Mouse (Mus musculus) heart, embryonic 12.5 days (tissue): ENCODE results near the gene Dtx2. TPM values are rescaled to one million over a fixed set of nuclear protein-coding genes. Genes with fewer than 3 reads are reported as not detected.
A peak's percentile ranks its signal among the peaks of the same experiment; 100 is the strongest.

Source experiments
- ATAC-seq: fragments of 200-750 bp; cut with Nextera tagmentation; 2 replicates; pipeline ENCODE4 v1.8.0; 2017; ENCODE audit warnings: moderate TSS enrichment, moderate library complexity; ENCODE audit not compliant: insufficient number of reproducible peaks, low FRiP score
- H3K27ac ChIP-seq: fragments of 300-500 bp; sonication (generic); 2 replicates; pipeline ENCODE4 v1.5.1; 2016; ENCODE audit warnings: mild to moderate bottlenecking, moderate library complexity; ENCODE audit not compliant: poor library complexity, severe bottlenecking
- H3K27me3 ChIP-seq: fragments of 300-500 bp; sonication (generic); replicated peaks from 2 replicates; pipeline ENCODE4 v1.6.1; 2016; ENCODE audit warnings: mild to moderate bottlenecking, moderate library complexity
- H3K36me3 ChIP-seq: fragments of 300-500 bp; sonication (generic); 2 replicates; pipeline ENCODE4 v1.6.1; 2016; ENCODE audit warnings: mild to moderate bottlenecking, moderate library complexity
- H3K4me1 ChIP-seq: fragments of 300-500 bp; sonication (generic); replicated peaks from 2 replicates; pipeline ENCODE4 v1.6.1; 2016; ENCODE audit warnings: mild to moderate bottlenecking
- H3K4me2 ChIP-seq: fragments of 300-500 bp; sonication (generic); 2 replicates; pipeline ENCODE4 v1.6.1; 2016; ENCODE audit warnings: mild to moderate bottlenecking, moderate library complexity
- H3K4me3 ChIP-seq: fragments of 300-500 bp; sonication (generic); 2 replicates; pipeline ENCODE4 v1.5.1; 2016; ENCODE audit warnings: mild to moderate bottlenecking
- H3K9ac ChIP-seq: fragments of 300-500 bp; sonication (generic); 2 replicates; pipeline ENCODE4 v1.6.1; 2016; ENCODE audit warnings: mild to moderate bottlenecking, moderate library complexity
- H3K9me3 ChIP-seq: fragments of 300-500 bp; sonication (generic); replicated peaks from 2 replicates; pipeline ENCODE4 v1.6.1; 2016; ENCODE audit warnings: mild to moderate bottlenecking, moderate library complexity
- WGBS: fragments of 180-500 bp; shearing (Covaris S2); methylation state at CpG from one replicate; pipeline ENCODE4 v1.1.7; 2016; 5-methylcytosine and 5-hydroxymethylcytosine counted together
- polyA plus RNA-seq: library from polyadenylated mRNA; unstranded; fragments of >200 nt; fragmentation: Nextera tagmentation; extraction: Ambion mirVana; gene quantifications from 2 replicates; pipeline ENCODE4 v1.2.1, GENCODE M21; 2016

Dtx2 gene
- polyA plus RNA-seq, result 28.7 and 29.9 TPM in 2 replicates

DNA sequence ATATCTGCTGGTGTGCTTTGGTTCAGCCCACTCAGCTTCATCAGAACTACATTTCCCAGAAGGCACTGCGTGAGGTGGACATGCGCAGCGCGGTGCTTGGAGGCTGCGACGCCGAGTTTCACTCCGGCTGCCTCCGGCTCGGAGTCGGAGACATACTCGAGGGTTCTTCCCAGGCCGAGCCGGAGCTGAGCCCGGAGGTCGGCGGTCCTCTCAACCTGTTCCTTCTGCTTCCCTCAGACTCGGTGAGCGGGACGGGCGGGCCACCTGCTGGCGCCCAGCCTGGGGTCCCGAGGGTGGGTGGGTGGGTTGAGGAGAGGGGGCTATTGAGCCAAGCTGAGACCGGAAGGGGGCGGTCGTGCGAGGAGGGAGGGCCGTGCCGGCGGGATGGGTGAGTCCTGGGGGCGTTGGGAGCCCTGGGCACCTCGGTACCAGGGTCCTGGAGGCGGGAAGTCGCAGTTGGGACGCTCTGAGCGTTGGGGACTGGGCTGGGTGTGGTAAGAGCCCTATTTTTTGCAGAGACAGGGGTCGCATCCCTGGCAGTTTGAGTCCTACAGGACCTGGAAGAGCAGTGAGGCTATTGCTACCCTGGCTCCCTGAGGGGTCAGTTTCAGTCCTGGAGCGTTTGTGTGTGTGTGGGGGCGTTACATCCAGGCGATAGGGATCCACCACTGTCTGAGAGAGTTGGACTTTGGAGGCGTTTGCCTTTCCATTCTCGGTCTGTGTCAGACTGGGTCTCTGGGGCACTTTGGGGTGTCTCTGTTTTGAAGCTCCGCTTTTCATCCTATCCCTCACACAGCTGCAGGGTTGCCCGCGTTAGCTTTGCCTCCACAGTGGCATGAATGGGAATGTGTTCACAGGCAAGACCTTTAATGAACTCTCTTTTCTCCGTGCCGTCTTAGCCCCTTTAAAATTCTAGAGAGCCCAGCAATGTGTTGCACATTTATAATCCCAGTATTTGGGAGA lies at the start of gene Dtx2:
Gene Dtx2 (plus strand): TSS at position 76 of the 963 bp plus-strand sequence.
- Histone ChIP-seq H3K27me3 (no peaks in the 10 kb centered on the region), H3K36me3 (peaks cover 33% of the 10 kb centered on the region), H3K4me1 (peaks cover 10% of the 10 kb centered on the region), H3K9ac (peak within 1 kb of the TSS; percentile 80), H3K9me3 (no peaks in the 10 kb centered on the region), H3K4me2 (peak within 1 kb of the TSS; percentile 88), H3K4me3 (peak within 1 kb of the TSS; percentile 75), H3K27ac (peak within 1 kb of the TSS; percentile 88)
- peak; percentile 95 for ATAC-seq
- WGBS, result 1% methylated on average over 47 of the region's 47 CpGs

DNA sequence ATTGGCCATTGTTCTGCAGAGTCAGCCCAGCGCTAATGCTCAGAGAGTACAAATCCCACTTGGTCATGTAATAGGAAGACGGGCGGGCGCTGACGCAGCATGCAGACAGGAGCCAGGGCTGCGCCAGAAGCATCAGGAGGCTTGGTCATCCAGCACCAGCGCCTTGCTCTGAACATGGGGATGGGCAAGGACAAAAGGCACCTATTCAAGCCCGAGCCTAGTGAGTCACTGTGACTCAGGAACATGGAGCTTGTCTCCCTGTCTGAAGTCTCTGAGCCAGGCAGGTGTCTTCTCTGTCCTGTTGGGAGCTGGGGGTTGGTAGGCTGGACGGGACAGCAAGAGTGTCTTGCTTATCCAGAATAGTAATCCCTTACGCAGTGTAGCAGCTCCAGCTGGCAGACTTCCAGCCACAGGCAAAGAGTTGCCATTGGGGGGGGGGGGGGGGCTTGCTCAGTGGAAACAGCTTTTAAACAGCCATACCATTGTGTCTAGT lies 48.6 kb upstream of the Dtx2 start:
- H3K27ac ChIP-seq, result peak overlapping the region; percentile 18; the same call in 1 of the 2 replicates
- ATAC-seq, result 0 out of 2 replicates have a peak, but pooled peaks have one; percentile 30
- no peaks in the 10 kb centered on the region for H3K36me3 ChIP-seq
- peaks cover 15% of the 10 kb centered on the region for H3K4me1 ChIP-seq
- H3K4me3 ChIP-seq, result 0 out of 2 replicates have a peak overlapping the region, but pooled peaks have one; percentile 1
- H3K9me3 ChIP-seq, result peaks cover 4% of the 10 kb centered on the region; the same call in 1 of the 2 replicates
- no peak overlapping the region for H3K9ac ChIP-seq
- peak overlapping the region; percentile 50 for H3K4me2 ChIP-seq
- no peaks in the 10 kb centered on the region for H3K27me3 ChIP-seq
- WGBS, result 48% methylated on average over 10 of the region's 10 CpGs

DNA sequence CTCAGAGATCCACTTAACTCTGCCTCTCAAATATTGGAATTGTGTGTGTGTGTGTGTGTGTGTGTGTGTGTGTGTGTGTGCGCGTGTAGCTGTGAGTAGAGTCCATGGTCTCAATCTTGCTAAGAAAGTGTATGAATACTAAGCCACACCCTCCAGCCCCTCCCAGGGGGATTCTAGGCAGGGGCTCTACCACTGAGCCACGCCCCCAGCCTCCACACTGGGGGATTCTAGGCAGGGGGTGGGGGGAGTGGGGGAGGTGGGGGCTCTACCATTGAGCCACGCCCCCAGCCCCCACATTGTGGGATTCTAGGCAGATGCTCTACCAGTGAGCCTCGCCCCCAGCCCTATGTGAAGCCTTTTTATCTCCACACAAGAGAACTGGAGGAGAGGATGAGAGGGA lies 48.0 kb upstream of the Dtx2 start:
- Histone ChIP-seq H3K9ac (no peak overlapping the region), H3K27me3 (no peaks in the 10 kb centered on the region), H3K4me1 (peaks cover 15% of the 10 kb centered on the region), H3K27ac (no peak overlapping the region), H3K4me2 (peak overlapping the region; percentile 50), H3K9me3 (peaks cover 4% of the 10 kb centered on the region; the same call in 1 of the 2 replicates), H3K4me3 (no peak overlapping the region), H3K36me3 (no peaks in the 10 kb centered on the region)
- ATAC-seq, result no peak
- WGBS, result 69% methylated on average over 5 of the region's 5 CpGs

GRCm38 (mm10) chr5:135950710-135951412 lies 43.7 kb upstream of the Dtx2 start:
- H3K36me3 ChIP-seq, result no peaks in the 10 kb centered on the region
- H3K27me3 ChIP-seq, result no peaks in the 10 kb centered on the region
- H3K9ac ChIP-seq, result no peak overlapping the region
- H3K9me3 ChIP-seq, result no peaks in the 10 kb centered on the region
- ATAC-seq, result peak; percentile 85
- peaks cover 9% of the 10 kb centered on the region for H3K4me1 ChIP-seq
- H3K27ac ChIP-seq, result no peak overlapping the region
- 74% methylated on average over 11 of the region's 11 CpGs for WGBS
- no peak overlapping the region for H3K4me3 ChIP-seq
- H3K4me2 ChIP-seq, result no peak overlapping the region

- Histone ChIP-seq H3K27ac (no peak overlapping the region), H3K27me3 (no peaks in the 10 kb centered on the region), H3K36me3 (no peaks in the 10 kb centered on the region), H3K4me1 (peaks cover under 1% of the 10 kb centered on the region), H3K4me3 (no peak overlapping the region), H3K9ac (no peak overlapping the region), H3K9me3 (no peaks in the 10 kb centered on the region), H3K4me2 (no peak overlapping the region)
- 0 out of 2 replicates have a peak, but pooled peaks have one; percentile 40 for ATAC-seq
- WGBS, result 90% methylated on average over 2 of the region's 2 CpGs
These were observed 42.9 kb upstream of the Dtx2 start for GRCm38 (mm10) chr5:135951660-135952059.

- Histone ChIP-seq H3K4me2 (no peak overlapping the region), H3K36me3 (no peaks in the 10 kb centered on the region), H3K27me3 (no peaks in the 10 kb centered on the region), H3K9me3 (no peaks in the 10 kb centered on the region), H3K27ac (no peak overlapping the region), H3K9ac (no peak overlapping the region), H3K4me3 (no peak overlapping the region), H3K4me1 (0 out of 2 replicates have a peak, but pooled peaks cover 3% of the 10 kb centered on the region)
- 95% methylated on average over 2 of the region's 2 CpGs for WGBS
- ATAC-seq, result no peak
These were observed 41.8 kb upstream of the Dtx2 start for GRCm38 (mm10) chr5:135952830-135953229.

GRCm38 (mm10) chr5:135956300-135957206 lies 38.0 kb upstream of the Dtx2 start:
- Histone ChIP-seq H3K36me3 (no peaks in the 10 kb centered on the region), H3K27me3 (no peaks in the 10 kb centered on the region), H3K4me2 (peak overlapping the region; percentile 55; the same call in 1 of the 2 replicates), H3K4me3 (no peak overlapping the region), H3K9ac (no peak overlapping the region), H3K9me3 (no peaks in the 10 kb centered on the region), H3K4me1 (peaks cover 7% of the 10 kb centered on the region), H3K27ac (peak overlapping the region; percentile 87)
- no peak for ATAC-seq
- WGBS, result 89% methylated on average over 9 of the region's 9 CpGs

DNA sequence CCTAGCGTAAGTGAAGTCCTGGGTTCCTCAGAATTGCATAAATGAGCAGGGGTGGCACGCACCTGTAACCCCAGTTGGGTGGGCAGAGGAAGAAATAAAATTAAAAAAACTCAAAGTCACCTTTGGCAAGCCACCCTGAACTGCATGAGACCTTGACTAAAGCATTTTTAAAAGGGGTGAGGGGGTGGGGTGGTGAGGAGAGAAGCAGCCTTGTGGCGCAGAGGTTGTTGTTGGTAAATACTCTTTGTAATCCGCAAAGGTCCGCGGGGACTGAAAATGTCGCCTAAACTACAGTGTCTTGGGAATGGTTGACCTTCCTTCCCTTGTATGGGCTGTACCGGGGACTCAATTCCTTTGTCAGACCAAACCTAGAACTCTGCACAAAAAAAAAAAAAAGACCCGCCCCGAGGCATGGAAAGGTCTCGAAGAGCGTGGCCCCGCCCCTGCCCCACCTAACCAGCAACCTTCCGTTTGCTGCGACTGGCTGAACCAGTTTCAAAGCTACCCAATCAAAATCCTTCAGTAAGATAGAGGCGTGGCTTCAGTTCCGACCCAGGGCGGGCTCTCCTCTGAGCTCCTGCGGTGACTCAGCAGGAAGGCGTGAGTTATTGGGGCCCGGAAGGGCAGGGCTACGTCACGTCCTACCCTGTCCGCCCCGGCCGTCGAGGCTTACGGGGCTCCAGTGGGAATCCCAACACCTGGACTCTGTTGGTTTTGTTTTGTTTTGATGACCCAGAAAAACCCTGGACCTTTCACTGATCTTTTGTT lies 37.2 kb upstream of the Dtx2 start:
- peak overlapping the region; percentile 37 for H3K4me3 ChIP-seq
- H3K27ac ChIP-seq, result peak overlapping the region; percentile 87
- H3K27me3 ChIP-seq, result no peaks in the 10 kb centered on the region
- H3K9ac ChIP-seq, result no peak overlapping the region
- peaks cover 12% of the 10 kb centered on the region for H3K4me1 ChIP-seq
- WGBS, result 8% methylated on average over 28 of the region's 28 CpGs
- ATAC-seq, result peak; percentile 90
- no peaks in the 10 kb centered on the region for H3K9me3 ChIP-seq
- peak overlapping the region; percentile 60 for H3K4me2 ChIP-seq
- H3K36me3 ChIP-seq, result no peaks in the 10 kb centered on the region

DNA sequence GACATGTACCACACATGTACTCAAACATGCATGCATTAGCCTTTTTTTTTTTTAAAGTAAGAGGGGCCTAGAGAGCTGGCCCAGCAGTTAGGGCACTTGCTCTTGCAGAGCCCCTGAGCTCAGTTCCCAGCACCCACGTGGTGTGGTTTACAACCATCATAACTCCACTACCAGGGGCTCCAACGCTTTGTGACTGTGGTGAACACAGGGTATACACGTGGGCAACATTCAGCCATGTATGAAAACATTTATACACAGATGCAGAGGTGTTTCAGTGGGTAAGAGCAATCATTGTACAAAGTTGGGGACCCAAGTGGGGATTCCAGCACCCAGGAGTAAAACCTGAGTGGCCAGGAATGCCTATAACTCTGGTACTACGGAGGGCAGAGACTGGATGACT lies 36.2 kb upstream of the Dtx2 start:
- 89% methylated on average over 4 of the region's 4 CpGs for WGBS
- Histone ChIP-seq H3K27me3 (no peaks in the 10 kb centered on the region), H3K27ac (0 out of 2 replicates have a peak overlapping the region, but pooled peaks have one; percentile 87), H3K4me3 (no peak overlapping the region), H3K36me3 (no peaks in the 10 kb centered on the region), H3K9me3 (no peaks in the 10 kb centered on the region), H3K4me1 (peaks cover 14% of the 10 kb centered on the region), H3K4me2 (peak overlapping the region; percentile 60; the same call in 1 of the 2 replicates), H3K9ac (no peak overlapping the region)
- ATAC-seq, result no peak
